Mouse (Mus musculus) c-Kit-positive CD71-positive TER-119-positive erythroid progenitor cells, embryonic 14.5 days (primary cell): ENCODE data around the gene Kif1bp.
A peak's percentile ranks its signal among the peaks of the same experiment; 100 is the strongest.
"Not testable (repeated sequence)": the region's sequence is repeated elsewhere in the genome, so short reads cannot be mapped to it uniquely, and the experiment has no call there.

Experiments used
- DNase-seq: peaks from one replicate; pipeline ENCODE4 v3.0.0-alpha.2; 2013; ENCODE audit warnings: low spot score

The Kif1bp gene

GRCm38 (mm10) chr10:62509032-62509656 lies 69.1 kb downstream of the Kif1bp start:
- DNase-seq, result no peak

GRCm38 (mm10) chr10:62508459-62508858 lies 69.8 kb downstream of the Kif1bp start:
- no peak for DNase-seq

GRCm38 (mm10) chr10:62507591-62508308 lies 70.5 kb downstream of the Kif1bp start:
- no peak for DNase-seq

GRCm38 (mm10) chr10:62507071-62507470 lies 71.2 kb downstream of the Kif1bp start:
- DNase-seq, result no peak

GRCm38 (mm10) chr10:62506019-62506556 lies 72.2 kb downstream of the Kif1bp start:
- peak; percentile 67 for DNase-seq

- no peak for DNase-seq
Observed at GRCm38 (mm10) chr10:62505224-62505983, 72.9 kb downstream of the Kif1bp start.

- DNase-seq, result peak; percentile 61
Observed at GRCm38 (mm10) chr10:62503836-62504628, 74.2 kb downstream of the Kif1bp start.

- no peak for DNase-seq
Observed at GRCm38 (mm10) chr10:62503353-62503752, 74.9 kb downstream of the Kif1bp start.

- no peak for DNase-seq
Observed at GRCm38 (mm10) chr10:62501951-62502350, 76.3 kb downstream of the Kif1bp start.

- DNase-seq, result no peak
Observed at GRCm38 (mm10) chr10:62500916-62501615, 77.2 kb downstream of the Kif1bp start.

- peak; percentile 77 for DNase-seq
Observed at GRCm38 (mm10) chr10:62500088-62500915, 78.0 kb downstream of the Kif1bp start.

- DNase-seq, result not testable (repeated sequence)
Observed at GRCm38 (mm10) chr10:62491681-62492080, 86.6 kb downstream of the Kif1bp start.
